ENCODE assay signal across 24 mouse cellular contexts in the genomic region with DNA sequence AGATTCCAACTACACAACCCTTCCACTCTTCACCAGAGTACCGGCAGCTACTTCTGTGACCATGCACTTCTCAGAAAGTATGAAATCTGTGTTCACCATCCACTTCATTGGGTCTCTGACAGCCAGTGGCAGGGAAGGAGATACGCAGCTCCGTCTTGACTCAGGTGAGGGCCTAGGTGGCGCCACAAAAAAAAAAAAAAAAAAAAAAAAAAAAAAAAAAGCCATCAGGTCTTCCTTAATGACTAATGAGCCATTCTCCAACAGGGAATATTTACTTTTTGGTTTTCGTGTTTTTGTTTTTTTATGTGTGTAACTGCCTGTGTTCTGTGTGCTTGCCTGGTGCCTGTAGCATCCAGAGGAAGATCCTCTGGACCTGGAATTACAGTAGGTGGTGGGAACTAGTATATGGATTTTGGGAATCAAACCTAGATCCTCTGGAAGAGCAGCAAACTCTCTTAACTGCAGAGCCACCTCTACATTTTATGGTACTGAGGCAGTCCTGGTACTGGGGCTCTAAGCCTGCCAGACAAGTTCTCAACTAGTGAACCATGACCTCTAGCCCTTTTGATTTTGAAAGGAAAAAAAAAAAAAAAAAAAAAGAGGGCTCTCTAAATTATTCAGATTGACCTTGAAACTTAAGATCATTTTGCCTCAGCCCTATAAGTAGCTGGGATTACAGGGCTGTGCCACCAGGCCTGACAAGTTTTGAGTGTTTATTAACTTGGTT.
"Had no signal": no experiment of that assay in that cellular context is flagged by ENCODE, and none has a peak within 500 bp of the region (broad histone marks: within the 10 kb centered on the region; RNA-seq: fewer than 3 reads in every experiment).

No protein-coding gene starts in this region.

- H3K4me1 ChIP-seq: heart, embryonic 10.5 days; heart, embryonic 12.5 days; hindbrain, embryonic 13.5 days; hindbrain, embryonic 15.5 days; kidney, embryonic 15.5 days; limb, embryonic 10.5 days; limb, embryonic 12.5 days; liver, embryonic 13.5 days; liver, embryonic 15.5 days had no signal

- H3K9ac ChIP-seq: heart, embryonic 12.5 days; hindbrain, embryonic 13.5 days; hindbrain, embryonic 15.5 days; kidney, embryonic 15.5 days; limb, embryonic 12.5 days; liver, embryonic 13.5 days; liver, embryonic 15.5 days; liver, postnatal 0 days had no signal

- H3K36me3 ChIP-seq: heart, embryonic 10.5 days; heart, embryonic 12.5 days; hindbrain, embryonic 13.5 days; hindbrain, embryonic 15.5 days; kidney, embryonic 15.5 days; limb, embryonic 10.5 days; limb, embryonic 12.5 days; liver, embryonic 13.5 days; liver, embryonic 15.5 days had no signal

- H3K4me3 ChIP-seq: gastrocnemius, adult 2 months; heart, embryonic 10.5 days; heart, embryonic 12.5 days; hindbrain, embryonic 13.5 days; hindbrain, embryonic 15.5 days; kidney, embryonic 15.5 days; layer of hippocampus, adult 2 months; left cerebral cortex, adult 2 months; limb, embryonic 10.5 days; limb, embryonic 12.5 days; liver, embryonic 13.5 days; liver, embryonic 15.5 days had no signal

- H3K9me3 ChIP-seq: heart, embryonic 10.5 days; heart, embryonic 12.5 days; hindbrain, embryonic 13.5 days; hindbrain, embryonic 15.5 days; kidney, embryonic 15.5 days; limb, embryonic 10.5 days; limb, embryonic 12.5 days; liver, embryonic 13.5 days; liver, embryonic 15.5 days had no signal

- H3K27me3 ChIP-seq: heart, embryonic 12.5 days; hindbrain, embryonic 13.5 days; hindbrain, embryonic 15.5 days; kidney, embryonic 15.5 days; limb, embryonic 12.5 days; liver, embryonic 15.5 days had no signal

- DNase-seq: gastrocnemius, adult 2 months; gastrocnemius, postnatal 10 days; gastrocnemius, postnatal 25 days; heart, postnatal 10 days; heart, postnatal 36 days; kidney, adult 18-20 months; kidney, adult 9 months; kidney, postnatal 14 days; kidney, postnatal 4 days; liver; liver, embryonic 13.5 days; liver, postnatal 0 days had no signal

- H3K4me2 ChIP-seq: heart, embryonic 12.5 days; hindbrain, embryonic 13.5 days; hindbrain, embryonic 15.5 days; kidney, embryonic 15.5 days; limb, embryonic 12.5 days; liver, embryonic 13.5 days; liver, embryonic 15.5 days had no signal

- H3K27ac ChIP-seq: gastrocnemius, adult 2 months; heart, embryonic 10.5 days; hindbrain, embryonic 13.5 days; hindbrain, embryonic 15.5 days; hindbrain, postnatal 0 days; kidney, embryonic 15.5 days; kidney, postnatal 0 days; layer of hippocampus, adult 2 months; left cerebral cortex, adult 2 months; limb, embryonic 10.5 days; limb, embryonic 12.5 days; liver, embryonic 13.5 days; liver, embryonic 15.5 days had no signal

- ATAC-seq: hindbrain, postnatal 0 days; liver, postnatal 0 days had no signal
